Mouse (Mus musculus) liver (tissue): ENCODE results near the gene Plin5.

ENCODE experiments used
- DNase-seq: peaks from one replicate; pipeline ENCODE4 v3.0.0-alpha.2; 2020; ENCODE audit warnings: mixed read lengths

Gene Plin5

DNA sequence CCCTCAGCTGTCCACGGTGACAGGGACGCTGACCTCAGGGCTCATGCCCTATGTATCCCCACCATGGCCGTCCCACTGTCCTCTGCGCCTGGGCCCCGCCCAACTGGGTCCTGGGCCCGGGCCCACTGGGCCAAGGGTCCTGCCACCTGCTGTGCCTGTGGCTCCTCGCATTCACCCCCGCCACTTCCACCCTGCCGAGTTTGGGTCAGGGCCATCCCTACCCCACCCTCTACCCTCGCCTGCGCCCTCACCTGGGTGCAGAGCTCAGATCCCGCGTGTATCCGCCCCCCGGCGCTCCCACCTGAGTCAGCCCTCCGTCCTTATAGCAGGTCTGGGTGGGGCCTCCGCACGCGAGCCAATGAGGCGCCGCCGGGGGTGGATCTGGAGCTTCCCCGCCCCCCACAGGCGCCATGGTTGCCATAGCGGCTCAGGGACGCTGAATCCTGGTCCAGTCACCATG lies at the start of gene Plin5:
TSS of gene Plin5 (minus strand) at position 346 of the 460 bp plus-strand sequence.
- DNase-seq: peak; percentile 67

DNA sequence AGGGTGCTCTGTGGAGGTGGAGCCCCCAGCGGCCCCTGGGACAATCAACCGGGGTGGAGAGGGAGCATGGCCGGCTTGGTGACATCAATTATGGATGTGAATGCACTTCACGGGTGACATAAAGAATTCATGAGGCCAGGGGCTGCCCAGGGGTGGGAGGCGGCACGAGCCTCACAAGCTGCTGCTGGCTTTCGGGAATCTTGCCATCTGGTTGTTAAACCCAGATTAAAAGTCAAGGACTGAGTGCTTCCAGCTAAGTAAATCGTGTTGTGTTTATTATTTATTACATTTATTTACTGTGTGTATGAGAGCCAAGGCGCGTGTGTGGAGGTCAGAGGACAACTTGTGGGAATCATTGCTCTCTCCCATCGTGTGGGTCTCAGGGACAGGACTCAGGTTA lies 48.3 kb upstream of the Plin5 start:
- no peak for DNase-seq

DNA sequence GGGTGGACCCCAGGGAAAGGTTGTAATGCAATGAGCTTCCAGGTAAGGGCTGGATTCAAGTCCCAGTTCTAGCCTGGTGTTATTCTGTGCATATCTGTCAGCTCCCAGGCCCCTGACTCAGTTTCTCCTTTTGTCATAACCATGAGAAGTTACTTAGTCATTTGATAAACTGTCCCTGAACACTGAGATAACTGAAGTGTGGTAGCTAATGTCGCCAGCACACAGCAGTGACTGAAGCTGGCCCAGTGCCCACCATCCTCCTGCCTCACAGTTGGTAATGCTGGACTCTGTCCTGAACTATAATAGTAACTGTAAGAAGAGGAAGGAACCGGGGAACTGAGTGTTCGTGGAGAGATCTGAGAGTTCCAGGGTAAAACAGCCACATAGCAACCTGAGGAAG lies 47.1 kb upstream of the Plin5 start:
- DNase-seq: no peak

DNA sequence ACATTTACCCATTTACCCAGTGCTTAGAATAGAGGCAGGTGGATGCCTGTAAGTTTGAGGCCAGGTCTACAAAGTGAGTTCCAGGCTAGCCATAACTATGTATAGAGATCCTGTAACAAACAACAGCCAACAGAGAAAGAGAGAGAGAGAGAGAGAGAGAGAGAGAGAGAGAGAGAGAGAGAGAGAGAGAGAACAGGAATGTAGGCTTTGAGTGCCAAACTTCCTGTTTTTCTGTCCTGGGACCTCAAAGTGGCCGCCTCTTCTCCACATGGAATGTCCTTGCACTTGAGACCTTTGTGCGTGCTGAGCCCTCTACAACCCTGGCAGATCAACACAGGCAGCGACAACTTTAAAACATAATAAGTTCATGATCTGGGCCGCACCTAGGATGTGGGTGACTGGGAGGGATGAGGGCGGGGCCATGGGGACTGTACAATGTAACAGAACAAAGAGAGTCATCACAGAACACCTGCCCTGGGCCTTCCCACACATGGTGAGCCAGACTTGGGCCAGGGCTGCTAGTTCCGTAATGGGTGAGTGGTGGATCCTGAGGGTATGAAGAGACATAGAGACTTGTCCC lies 46.2 kb upstream of the Plin5 start:
- no peak for DNase-seq

DNA sequence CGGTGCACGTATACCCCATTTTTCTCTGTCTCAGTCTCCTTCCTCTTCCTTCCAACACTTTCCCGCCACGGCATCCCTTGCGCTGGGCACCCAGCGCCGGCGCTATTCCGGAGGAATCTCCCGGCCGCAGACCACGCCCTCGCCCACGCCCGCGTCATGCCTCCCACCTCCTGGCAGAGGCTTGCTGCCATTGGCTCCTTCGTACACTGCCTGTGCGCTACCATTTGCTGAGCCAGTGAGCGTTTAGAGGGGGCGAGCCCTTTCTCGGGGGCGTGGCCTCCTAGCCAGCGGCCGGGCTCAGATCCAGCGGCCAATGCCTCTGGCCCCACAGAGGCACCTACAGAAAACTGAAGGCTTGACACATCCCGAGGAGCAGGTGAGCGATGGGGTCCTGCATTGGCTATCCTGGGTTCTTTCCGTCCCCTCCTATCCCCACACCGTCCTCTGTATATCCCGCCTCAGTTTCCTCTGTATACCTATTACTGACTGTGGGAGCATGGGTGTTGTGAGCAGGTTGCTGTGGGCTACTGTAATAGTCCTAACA lies 44.9 kb upstream of the Plin5 start, which contains the start of gene Tnfaip8l1:
TSS of gene Tnfaip8l1 (plus strand) at position 247 of the 544 bp plus-strand sequence.
- peak; percentile 95 for DNase-seq

DNA sequence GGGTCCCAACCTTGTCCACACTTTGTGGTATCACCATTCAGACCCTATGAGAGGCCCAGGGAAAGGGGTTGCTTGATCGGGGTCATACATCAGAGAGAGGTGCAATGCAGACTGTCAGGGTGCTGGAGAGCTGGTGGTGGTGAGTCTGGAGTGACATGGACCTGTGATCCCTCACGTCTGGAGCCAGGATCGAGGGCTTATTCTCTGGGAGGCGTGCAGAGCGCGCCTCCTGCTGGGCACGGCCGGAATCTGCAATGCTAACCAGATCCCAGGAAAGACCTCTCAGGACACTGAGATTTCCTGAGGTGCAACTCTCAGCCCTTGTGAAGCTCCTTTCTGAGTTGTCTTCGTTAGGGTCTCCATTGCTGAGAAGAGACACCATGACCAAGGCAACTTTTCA lies 42.3 kb upstream of the Plin5 start:
- DNase-seq: peak; percentile 66

DNA sequence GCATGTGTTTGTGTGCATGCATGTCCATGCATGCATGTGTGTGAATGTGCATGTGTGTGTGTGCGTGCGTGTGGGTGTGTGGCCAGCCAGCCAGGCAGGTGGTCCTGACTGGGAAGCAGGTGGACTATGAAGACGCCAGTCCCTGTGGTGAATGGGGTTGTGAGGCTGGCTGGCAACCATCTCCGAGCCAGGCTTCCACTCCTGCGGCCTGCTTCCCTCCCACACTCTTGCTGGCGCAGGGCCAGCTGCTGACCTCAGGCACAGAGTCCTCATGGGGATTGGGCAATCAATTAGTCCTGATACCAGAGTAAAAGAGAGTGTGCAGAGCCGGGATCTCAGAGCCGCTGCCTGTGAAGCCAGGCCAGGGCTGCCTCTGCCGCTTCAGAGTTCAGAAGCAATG lies 36.2 kb upstream of the Plin5 start:
- peak; percentile 72 for DNase-seq

DNA sequence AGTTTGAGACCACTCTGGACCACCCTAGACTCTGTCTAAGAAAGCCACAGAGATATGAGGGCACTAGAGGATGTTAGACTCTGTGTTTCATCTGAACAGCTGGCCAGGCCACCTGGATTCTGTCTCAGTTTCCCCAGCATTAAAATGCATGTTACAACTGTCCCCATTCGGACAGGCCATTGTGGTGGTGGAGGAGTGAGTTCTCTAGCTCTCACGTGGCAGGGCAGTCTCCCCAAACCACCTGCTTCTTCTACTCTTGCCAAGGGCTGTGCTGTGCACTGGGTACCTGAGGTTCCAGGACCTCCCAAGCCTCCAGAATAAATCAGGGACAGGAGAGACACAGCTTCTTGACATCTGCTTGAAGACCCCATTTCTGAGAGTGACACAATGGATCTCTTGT lies 32.5 kb upstream of the Plin5 start:
- no peak for DNase-seq

DNA sequence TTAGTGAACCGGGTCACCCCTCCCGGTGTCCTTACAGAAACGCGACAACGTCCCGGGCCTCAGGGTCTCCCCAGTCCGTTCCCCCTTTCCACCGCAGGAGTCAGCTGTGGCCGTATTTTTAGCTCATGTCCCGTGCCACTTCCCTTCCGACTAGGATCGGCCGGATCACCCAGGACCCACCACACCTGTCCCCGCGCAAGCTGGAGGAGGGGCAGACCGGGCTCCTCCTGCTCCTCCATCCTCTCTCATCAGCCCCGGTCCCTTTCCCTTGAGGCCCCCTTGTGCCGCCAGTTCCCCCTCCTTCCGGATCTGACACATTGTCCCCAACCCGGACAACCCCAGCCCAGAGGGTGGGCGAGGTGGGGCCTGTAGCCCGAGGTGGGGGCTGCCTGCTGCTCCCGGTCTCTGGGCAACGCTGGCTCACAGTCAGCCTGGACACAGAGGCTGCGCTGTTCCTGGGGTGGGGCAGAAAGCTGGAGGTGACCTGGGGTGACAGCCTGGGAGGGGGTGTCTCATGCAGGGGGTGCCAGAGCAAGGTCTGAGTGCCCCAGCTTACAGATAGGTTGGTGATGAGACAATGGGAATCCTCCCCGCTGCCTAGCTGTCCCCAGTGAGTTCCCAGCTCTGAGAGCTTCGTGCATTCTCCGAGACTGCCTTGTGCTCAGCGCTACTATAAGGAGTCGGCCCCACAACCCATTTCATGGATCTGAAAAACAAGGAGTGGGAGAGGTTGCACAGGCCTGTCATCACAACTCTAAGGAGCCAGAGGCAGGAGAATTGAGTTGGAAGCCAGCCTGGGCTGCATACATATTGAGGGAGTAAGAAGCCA lies 31.6 kb upstream of the Plin5 start:
- no peak for DNase-seq

DNA sequence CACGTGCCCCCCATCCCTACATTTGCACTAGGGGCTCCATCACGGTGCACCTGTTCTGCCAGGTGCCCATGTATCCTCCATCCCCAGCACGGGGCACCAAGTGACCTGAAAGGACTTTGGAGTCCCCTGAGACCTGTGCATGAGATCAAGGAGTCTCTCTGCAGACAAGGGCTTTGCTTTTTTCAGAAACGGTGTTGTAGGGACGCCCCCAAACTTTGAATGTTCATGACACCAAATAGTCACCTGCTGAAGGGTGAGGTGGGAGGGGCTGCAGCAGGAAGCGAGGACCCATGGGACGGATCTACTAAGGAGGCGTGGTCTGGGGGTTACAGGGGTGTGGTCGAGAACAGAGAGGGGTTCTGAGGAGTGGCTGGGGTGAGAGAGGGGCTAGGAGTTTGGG lies 30.9 kb upstream of the Plin5 start:
- DNase-seq: no peak

DNA sequence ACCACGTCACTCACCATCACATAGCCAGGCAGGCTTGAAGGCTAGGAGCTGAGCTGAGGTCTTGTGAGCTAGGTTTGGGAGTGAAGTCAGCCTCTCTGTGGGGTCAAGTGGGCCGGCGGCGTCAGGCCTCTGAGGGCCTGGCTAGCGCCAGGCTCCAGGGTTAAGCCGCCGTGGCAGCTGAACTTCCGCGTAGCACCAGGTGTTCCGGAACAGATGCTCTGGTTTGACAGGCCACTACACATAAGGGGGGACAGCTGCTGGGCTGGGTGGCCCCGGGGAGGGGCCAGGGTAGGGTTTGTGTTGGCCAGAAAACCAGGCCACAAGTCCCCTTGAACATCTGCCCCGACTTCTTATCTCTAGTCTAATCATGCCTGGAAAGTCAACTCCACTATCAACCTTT lies 30.0 kb upstream of the Plin5 start:
- no peak for DNase-seq

DNA sequence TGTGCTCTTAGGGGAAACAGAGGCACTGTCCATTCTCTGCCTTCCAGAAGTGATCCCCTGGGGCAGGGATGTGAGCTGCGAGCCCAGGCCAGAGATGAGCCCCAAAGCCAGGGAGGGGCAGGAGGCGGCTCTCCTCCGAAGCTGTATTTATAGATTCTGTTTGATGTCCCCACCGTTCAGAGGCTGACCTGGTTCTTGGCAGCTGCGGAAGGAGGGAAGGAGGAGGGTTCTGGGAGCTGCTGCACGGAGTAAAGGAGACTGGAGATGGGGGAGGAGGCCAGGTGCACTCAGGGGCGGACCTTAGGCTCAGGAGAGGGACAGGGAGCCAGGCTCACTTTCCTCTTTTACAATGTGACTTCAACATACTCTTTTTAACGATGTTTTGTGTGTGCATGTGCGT lies 28.7 kb upstream of the Plin5 start:
- DNase-seq: no peak

DNA sequence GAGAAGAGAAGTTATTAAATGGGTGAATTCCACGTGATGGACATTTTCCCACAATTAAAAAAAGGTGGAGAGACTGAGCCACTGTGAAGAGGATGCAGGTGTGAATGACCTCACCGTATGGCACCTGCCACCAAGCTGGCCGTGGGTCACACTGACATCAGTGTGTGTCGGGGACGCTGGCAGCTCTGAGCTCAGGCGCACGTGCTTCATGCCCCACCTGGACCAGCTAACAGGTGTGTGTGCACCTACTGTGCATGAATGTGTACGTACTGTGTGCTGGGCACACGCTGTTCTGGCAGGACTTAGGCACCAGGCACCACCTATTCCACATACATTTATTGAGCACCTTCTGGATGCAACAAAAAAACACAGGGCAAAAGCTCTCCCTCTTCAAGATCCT lies 27.1 kb upstream of the Plin5 start:
- DNase-seq: no peak

DNA sequence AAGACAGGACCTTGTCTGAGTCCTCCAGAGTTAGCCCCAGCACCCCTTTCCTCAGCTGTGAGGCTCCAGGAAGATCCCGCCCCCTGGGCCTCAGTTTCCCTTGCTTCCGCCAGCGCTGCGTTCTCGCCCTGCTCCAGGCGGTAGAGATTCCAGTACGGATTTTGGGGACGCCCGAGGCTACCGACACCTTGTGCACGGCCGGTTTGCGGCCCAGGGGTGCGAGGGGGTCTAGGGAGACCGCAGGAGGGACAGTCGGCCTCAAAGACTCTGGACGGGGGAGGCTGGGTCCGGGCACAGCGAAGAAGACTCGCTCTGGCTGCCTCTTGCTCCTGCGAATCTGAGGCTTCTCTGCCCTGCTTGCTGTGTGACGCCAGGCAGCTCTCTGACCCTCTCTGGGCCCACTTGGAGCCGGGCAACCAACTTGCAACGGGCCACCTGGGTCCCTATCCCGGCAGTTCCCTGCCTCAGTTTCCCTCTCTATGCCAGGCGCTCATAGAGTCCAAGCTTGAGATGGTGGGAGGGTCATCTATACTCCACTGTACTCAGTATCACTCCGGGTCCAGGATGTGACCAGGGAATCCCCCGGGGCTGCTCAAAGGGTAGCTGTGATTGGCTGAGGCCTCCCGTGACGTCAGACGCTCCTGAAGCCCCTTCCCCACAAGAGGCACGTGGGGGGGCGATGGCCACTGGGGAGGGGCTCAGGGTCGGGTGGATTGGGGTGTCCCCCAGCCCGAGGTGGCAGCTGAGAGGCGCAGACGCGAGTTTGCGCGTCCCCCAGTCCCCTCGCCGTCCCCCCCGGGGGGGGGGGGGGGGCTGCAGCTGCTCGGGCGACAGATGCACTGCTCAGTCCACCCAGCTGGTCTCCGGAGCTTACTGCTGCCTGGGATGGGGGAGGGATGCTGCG lies 24.6 kb upstream of the Plin5 start:
- DNase-seq: no peak

DNA sequence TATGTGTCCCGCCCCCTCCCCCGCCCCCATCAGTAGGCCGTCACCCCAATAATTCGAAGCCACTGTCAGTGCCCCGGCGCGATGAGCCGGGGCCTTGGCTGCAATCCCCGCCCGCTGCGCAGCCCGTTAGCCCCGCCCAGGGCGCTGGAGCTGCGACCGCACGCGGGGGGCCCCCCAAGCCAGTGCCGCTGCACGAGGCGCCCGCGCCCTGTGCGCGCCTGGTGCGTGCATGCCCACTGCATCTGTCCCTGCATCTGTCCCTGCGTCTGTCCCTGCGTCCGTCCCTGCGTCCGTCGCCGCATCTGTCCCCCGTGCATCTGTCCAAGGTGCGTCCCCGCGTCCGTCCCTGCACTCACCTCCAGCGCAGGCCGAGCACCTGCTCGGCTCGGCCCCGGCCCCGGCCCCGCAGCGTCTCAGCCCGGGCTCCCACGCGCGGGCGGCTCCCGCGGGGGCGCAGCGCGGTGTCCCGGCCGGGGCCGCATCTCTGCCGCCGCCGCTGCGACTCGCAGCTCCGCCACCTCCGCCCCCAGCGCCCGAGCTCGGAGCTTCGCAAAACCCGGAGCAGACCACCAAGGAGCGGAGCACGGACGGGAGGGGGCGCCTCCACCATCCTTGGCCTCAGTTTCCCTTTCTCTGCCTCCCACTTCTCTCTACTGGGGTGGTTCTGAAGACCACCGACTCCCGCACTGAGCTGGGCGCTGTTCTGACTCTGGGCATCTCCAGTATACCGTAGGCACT lies 22.6 kb upstream of the Plin5 start, which contains the start of gene Sema6b:
TSS of gene Sema6b (minus strand) at position 486 of the 738 bp plus-strand sequence.
- peak; percentile 55 for DNase-seq

DNA sequence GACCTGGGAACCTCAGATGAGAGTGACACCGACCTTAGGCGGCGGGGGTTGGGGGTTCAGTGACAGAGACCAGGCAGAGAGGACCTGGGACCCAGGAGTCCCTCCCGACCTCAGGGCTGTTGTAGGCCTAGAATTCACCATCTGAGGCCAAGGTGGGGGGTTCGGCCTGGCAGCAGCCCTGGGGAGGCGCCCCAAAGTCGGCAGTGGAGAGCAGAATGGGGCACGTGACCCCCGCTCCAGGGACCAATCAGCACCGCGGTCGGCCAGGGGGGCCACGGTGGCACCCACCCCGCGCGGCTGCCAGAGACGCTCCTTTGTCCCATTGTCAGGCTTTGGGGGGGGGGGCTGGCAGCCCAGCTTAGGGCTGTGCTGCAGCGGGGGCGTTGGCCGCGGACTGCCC lies 22.0 kb upstream of the Plin5 start:
- no peak for DNase-seq

DNA sequence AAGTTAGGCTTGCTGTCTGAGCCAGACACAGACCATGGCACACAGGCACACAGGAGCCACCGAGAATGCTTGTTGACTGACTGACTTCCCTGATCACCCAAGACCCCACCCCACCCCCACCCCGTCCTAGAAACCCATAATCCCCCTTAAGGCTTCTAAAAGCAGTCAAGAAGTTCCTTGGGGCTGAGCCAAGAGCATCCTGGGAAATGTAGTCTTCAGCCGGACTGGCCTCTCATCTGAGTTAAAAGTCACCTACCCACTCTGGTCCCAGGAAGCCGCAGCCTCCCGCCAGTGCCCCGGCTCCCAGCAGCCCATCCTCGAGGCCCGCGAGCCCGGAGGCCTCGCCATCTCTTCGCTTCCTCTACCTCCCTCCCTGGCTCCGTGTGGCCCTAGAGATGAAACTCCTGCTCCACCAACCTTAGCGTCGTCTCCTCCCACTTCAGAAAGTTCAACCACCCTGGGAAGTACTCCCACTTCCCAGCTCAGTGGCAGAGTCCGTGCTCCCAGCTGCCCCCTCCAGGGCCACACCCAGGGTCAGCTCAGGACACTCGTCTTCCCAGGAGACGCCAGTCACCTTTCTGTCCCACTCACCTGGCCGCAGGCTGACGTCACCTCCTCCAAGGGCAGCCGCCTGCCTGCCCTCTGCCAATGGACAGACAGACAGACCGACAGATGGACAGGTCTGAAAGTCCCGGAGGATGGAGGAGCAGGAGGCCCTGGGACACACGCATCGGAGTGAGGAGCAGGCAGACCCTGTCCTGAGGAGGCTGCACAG lies 20.6 kb upstream of the Plin5 start:
- DNase-seq: no peak

DNA sequence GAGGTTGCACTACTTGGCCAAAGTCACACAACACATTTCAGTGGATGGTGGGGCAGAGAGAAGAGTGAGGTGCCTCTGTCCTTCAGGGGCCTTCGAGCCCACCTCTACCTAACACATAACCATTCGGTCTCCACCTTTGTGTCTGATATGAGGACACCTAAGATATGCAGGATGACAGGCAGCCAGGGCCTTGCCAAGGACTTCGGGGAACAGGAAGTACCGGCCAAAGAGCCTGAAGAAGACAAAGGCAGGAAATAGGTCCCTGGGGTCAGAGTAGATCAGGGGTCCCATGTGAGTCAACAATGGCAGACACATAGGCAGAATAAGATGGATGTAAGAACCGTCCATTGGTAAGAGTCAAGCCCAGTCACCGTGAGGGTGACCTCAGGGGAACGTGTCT lies 19.2 kb upstream of the Plin5 start:
- DNase-seq: no peak

DNA sequence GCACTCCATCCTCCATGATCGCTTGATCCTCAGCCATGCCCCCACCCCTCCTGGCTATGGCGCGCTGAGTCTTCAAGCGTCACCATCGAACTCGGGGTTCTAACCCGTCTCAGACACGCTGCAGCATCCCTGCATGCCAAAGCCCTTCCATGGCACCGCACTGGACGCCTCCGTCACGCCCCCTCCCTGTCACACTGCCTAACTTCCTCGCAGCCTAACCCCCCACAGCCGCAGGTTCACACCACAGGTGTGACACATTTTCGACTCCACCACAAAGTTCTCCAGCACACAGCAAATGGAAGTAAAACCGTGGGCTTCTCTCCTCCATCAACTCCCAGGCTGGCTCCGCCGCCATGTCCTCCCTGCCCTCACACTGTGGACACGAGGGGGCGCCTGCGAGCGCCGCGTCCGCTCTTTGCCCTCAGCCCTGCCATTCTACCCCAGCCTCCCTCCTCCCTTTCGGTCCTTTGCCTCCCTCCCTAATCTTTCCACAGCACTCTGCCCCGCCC lies 17.1 kb upstream of the Plin5 start:
- DNase-seq: peak; percentile 78

DNA sequence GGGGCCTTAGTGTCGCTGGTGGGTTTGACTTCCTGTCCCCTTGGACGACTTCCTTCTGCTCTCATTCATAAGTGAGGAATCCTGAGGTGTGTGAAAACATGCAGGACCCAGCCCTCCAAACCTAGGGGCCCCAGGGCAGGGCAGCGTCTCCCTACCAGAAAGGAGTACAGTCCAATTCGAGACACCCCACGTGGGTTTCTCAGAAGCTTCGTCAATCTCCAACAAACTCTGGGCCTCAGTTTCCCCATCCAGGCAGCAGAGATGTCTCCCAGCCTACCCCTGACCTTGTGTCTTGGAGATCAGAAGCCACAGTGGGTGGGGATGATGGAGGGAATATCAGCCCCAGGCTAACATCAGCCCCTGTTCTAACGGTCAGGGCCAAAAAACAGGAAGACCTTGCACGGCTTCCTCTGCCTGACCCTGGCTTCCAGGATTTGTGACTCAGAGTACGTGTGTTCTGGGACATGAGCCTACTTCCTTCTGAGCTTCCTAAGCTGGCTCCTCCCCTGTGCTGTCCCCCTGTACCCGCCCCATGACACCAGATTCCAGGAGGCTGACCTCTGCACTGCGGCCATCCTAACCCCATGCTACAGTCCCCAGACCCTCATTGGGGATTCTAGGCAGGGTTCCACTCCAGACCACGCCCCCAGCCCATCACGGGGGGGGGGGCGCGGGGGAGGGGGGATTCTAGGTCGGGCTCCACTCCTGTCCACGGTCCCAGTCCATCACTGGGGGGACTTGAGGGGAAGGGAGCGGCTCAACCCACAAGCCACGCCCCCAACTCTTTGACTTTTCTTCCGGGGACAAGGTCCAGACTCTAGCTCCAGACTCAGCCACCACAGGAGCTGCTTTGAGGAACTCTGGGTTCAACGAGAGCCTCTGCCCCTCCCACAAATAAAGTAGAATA lies 16.3 kb upstream of the Plin5 start:
- DNase-seq: peak; percentile 66
